In the genomic region with DNA sequence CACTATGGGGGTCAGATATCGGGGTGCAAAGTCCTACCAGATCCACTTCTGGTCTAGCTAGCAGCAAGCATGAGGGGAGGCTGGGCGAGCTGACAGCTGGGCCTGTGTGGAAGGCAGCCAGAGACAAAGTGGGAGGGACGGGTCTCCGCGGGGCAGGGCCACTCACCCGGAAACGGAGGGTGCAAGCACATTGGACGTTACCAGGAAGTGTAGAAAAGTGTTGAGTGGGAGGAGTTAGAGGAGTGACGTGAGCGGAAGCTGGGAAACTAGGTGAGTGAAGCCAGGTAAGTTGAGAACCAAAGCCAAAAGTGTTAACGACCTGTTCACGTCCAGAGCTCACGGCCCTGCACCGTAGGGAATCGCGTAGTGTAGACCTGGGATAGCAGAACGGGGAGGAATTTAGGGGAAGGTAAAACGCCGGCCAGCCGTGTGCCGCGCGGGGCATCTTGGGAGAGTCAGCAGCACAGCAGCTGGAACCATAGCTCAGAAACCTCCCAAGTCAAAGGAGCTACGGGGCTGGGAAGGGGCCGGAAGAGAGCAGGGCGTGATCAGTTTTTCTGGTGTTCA, we compare ENCODE assay signal across 8 mouse cellular contexts. TPM values are rescaled to one million over a fixed set of nuclear protein-coding genes. Genes with fewer than 3 reads are reported as not detected.
DNase-seq lines count a peak whose midpoint lies in the region; ATAC-seq lines count a peak whose summit lies in the region.

Gene Zfp51, plus strand, starts transcription at position 237 of the 567 bp plus-strand sequence.

- H3K4me1 ChIP-seq in hindbrain, embryonic 11.5 days (replicated peaks; ENCODE audit: control insufficient read depth, insufficient read depth, low read length), result no peaks in the 10 kb centered on the region

- ATAC-seq in hindbrain, embryonic 11.5 days (ENCODE audit: low FRiP score), result peak; percentile 100

- peak within 1 kb of the TSS; percentile 46 for H3K4me2 ChIP-seq in hindbrain, embryonic 11.5 days (replicated peaks; ENCODE audit: low read depth, low read length)

- no peak within 1 kb of the TSS for H3K27ac ChIP-seq in hindbrain, embryonic 11.5 days (ENCODE audit: low read depth, low read length)

- DNase-seq in Muller cell, postnatal 12 days (ENCODE audit: inconsistent ontology term), result peak; percentile 95
- DNase-seq in cerebellum, adult 9-11 months, result peak; percentile 87
- DNase-seq in frontal cortex, adult 2 months (ENCODE audit: extremely low spot score in 1 of 2, low spot score in 1 of 2), result peak; percentile 77 to 85
- peak; percentile 86 for DNase-seq in hindbrain, embryonic 11.5 days (ENCODE audit: low spot score)
- DNase-seq in layer of hippocampus, postnatal 10 days (ENCODE audit: low spot score in 2 of 2), result peak; percentile 81 to 84
- peak; percentile 97 for DNase-seq in lung, postnatal 10 days
- peak; percentile 91 for DNase-seq in ovary, postnatal 36 days (ENCODE audit: low spot score)
- peak; percentile 92 for DNase-seq in thymus, postnatal 25 days

- H3K9me3 ChIP-seq in hindbrain, embryonic 11.5 days (ENCODE audit: control insufficient read depth, low read length), result no peaks in the 10 kb centered on the region

- under 1% methylated on average over 26 of the region's 26 CpGs for whole genome bisulfite sequencing in hindbrain, embryonic 11.5 days

- no peaks in the 10 kb centered on the region for H3K36me3 ChIP-seq in hindbrain, embryonic 11.5 days (ENCODE audit: control insufficient read depth, insufficient read depth, low read length)

- H3K27me3 ChIP-seq in hindbrain, embryonic 11.5 days (ENCODE audit: control insufficient read depth, insufficient read depth, low read length), result no peaks in the 10 kb centered on the region

- H3K4me3 ChIP-seq in hindbrain, embryonic 11.5 days (ENCODE audit: low read depth, low read length), result peak within 1 kb of the TSS; percentile 64

- H3K9ac ChIP-seq in hindbrain, embryonic 11.5 days (ENCODE audit: low read depth, low read length), result peak within 1 kb of the TSS; percentile 56

RNA-seq across cellular contexts. Expression of gene Zfp51, which starts in this region (rescaled TPM):
- 3.0 and 4.2 TPM in 2 replicates for polyA plus RNA-seq in frontal cortex, adult 2 months (2012; rRNA removed)
- polyA plus RNA-seq in hindbrain, embryonic 11.5 days (2014; fragmentation: Nextera tagmentation; extraction: Ambion mirVana), result 16.4 and 17.0 TPM in 2 replicates
- total RNA-seq in layer of hippocampus, postnatal 10 days (2021), result 1 to 10 TPM; 3.3 to 3.5 TPM
